Mouse (Mus musculus): ENCODE data around the gene Evi2b. TPM values are rescaled to one million over a fixed set of nuclear protein-coding genes. Genes with fewer than 3 reads are reported as not detected.

The Evi2b gene
- polyA plus RNA-seq, 1 experiment = 0.26 TPM

- TF ChIP-seq MAX (IDR thresholded peaks at IDR 0.05; ENCODE audit: low read depth) (peak; percentile 21), MYOD1 (IDR thresholded peaks at IDR 0.05; ENCODE audit: control insufficient read depth in 1 of 3, insufficient read length in 2 of 3, low read depth in 2 of 3) (peak in 1 of 3 experiments; percentile 27), MYOG (IDR thresholded peaks at IDR 0.05; ENCODE audit: control insufficient read depth in 1 of 3, insufficient read depth in 1 of 3, insufficient read length in 2 of 3, low read depth in 2 of 3) (no peak)
- Histone ChIP-seq H3K79me2 (ENCODE audit: control insufficient read depth, insufficient read depth) (peaks cover 8% of the 10 kb centered on the region), H3K4me2 (ENCODE audit: low read depth) (peak overlapping the region; percentile 62), H3K4me3 (no peak overlapping the region), H3K36me3 (ENCODE audit: control insufficient read depth, insufficient read depth) (peaks cover 12% of the 10 kb centered on the region), H3K27me3 (ENCODE audit: control insufficient read depth, insufficient read depth, insufficient read length) (no peaks in the 10 kb centered on the region), H3ac (ENCODE audit: control insufficient read depth, insufficient read length) (no peak overlapping the region)
Observed at GRCm38 (mm10) chr11:79533950-79534690, 10.6 kb upstream of the Evi2b start.

- Histone ChIP-seq H3ac (ENCODE audit: control insufficient read depth, insufficient read length) (no peak overlapping the region), H3K4me2 (ENCODE audit: low read depth) (no peak overlapping the region), H3K4me3 (no peak overlapping the region), H3K79me2 (ENCODE audit: control insufficient read depth, insufficient read depth) (peaks cover 10% of the 10 kb centered on the region), H3K27me3 (ENCODE audit: control insufficient read depth, insufficient read depth, insufficient read length) (no peaks in the 10 kb centered on the region), H3K36me3 (ENCODE audit: control insufficient read depth, insufficient read depth) (peaks cover 12% of the 10 kb centered on the region)
- TF ChIP-seq SRF (IDR thresholded peaks at IDR 0.05; ENCODE audit: control insufficient read depth, insufficient read length, low read depth) = no peak
- TF ChIP-seq MYOD1 (IDR thresholded peaks at IDR 0.05; ENCODE audit: control insufficient read depth in 1 of 3, insufficient read length in 2 of 3, low read depth in 2 of 3) = no peak
- no peak for TF ChIP-seq USF1 (IDR thresholded peaks at IDR 0.05; ENCODE audit: low read depth)
- no peak for TF ChIP-seq REST (IDR thresholded peaks at IDR 0.05; ENCODE audit: insufficient read depth, insufficient read length)
- TF ChIP-seq TCF3 (IDR thresholded peaks at IDR 0.05; ENCODE audit: insufficient read length, low read depth) = no peak
- TF ChIP-seq TCF12 (IDR thresholded peaks at IDR 0.05; ENCODE audit: insufficient read depth, poor library complexity, severe bottlenecking) = no peak
- TF ChIP-seq E2F4 (IDR thresholded peaks at IDR 0.05; ENCODE audit: insufficient read depth) = no peak
- TF ChIP-seq CEBPB (IDR thresholded peaks at IDR 0.05; ENCODE audit: insufficient read depth, poor library complexity, severe bottlenecking) = no peak
- no peak for TF ChIP-seq MYOG (IDR thresholded peaks at IDR 0.05; ENCODE audit: control insufficient read depth in 1 of 3, insufficient read depth in 1 of 3, insufficient read length in 2 of 3, low read depth in 2 of 3)
- no peak for TF ChIP-seq POLR2AphosphoS2 (IDR thresholded peaks at IDR 0.05; ENCODE audit: insufficient read length, low read depth)
- no peak for TF ChIP-seq POLR2A (IDR thresholded peaks at IDR 0.05; ENCODE audit: insufficient read length, low read depth)
Observed at GRCm38 (mm10) chr11:79533311-79533710, 9.7 kb upstream of the Evi2b start.

- peak overlapping the region; percentile 21 for H3K4me3 ChIP-seq
- peaks cover 17% of the 10 kb centered on the region for H3K36me3 ChIP-seq (ENCODE audit: control insufficient read depth, insufficient read depth)
- peaks cover 10% of the 10 kb centered on the region for H3K79me2 ChIP-seq (ENCODE audit: control insufficient read depth, insufficient read depth)
- no peak overlapping the region for H3ac ChIP-seq (ENCODE audit: control insufficient read depth, insufficient read length)
- H3K27me3 ChIP-seq (ENCODE audit: control insufficient read depth, insufficient read depth, insufficient read length) = no peaks in the 10 kb centered on the region
- no peak overlapping the region for H3K4me2 ChIP-seq (ENCODE audit: low read depth)
- no peak for TF ChIP-seq POLR2A (IDR thresholded peaks at IDR 0.05; ENCODE audit: insufficient read length, low read depth)
- TF ChIP-seq REST (IDR thresholded peaks at IDR 0.05; ENCODE audit: insufficient read depth, insufficient read length) = no peak
- TF ChIP-seq TCF3 (IDR thresholded peaks at IDR 0.05; ENCODE audit: insufficient read length, low read depth) = no peak
- TF ChIP-seq USF1 (IDR thresholded peaks at IDR 0.05; ENCODE audit: low read depth) = no peak
- no peak for TF ChIP-seq E2F4 (IDR thresholded peaks at IDR 0.05; ENCODE audit: insufficient read depth)
- no peak for TF ChIP-seq MYOG (IDR thresholded peaks at IDR 0.05; ENCODE audit: control insufficient read depth in 1 of 3, insufficient read depth in 1 of 3, insufficient read length in 2 of 3, low read depth in 2 of 3)
- TF ChIP-seq MAX (IDR thresholded peaks at IDR 0.05; ENCODE audit: low read depth) = no peak
- no peak for TF ChIP-seq POLR2AphosphoS2 (IDR thresholded peaks at IDR 0.05; ENCODE audit: insufficient read length, low read depth)
- TF ChIP-seq TCF12 (IDR thresholded peaks at IDR 0.05; ENCODE audit: insufficient read depth, poor library complexity, severe bottlenecking) = no peak
- TF ChIP-seq CEBPB (IDR thresholded peaks at IDR 0.05; ENCODE audit: insufficient read depth, poor library complexity, severe bottlenecking) = no peak
Observed at GRCm38 (mm10) chr11:79531485-79531884, 7.9 kb upstream of the Evi2b start.

GRCm38 (mm10) chr11:79530774-79531173 lies 7.2 kb upstream of the Evi2b start:
- peaks cover 10% of the 10 kb centered on the region for H3K79me2 ChIP-seq (ENCODE audit: control insufficient read depth, insufficient read depth)
- peak overlapping the region; percentile 94 for H3K4me2 ChIP-seq (ENCODE audit: low read depth)
- H3K27me3 ChIP-seq (ENCODE audit: control insufficient read depth, insufficient read depth, insufficient read length) = no peaks in the 10 kb centered on the region
- no peak overlapping the region for H3ac ChIP-seq (ENCODE audit: control insufficient read depth, insufficient read length)
- H3K36me3 ChIP-seq (ENCODE audit: control insufficient read depth, insufficient read depth) = peaks cover 23% of the 10 kb centered on the region
- TF ChIP-seq MYOD1 (IDR thresholded peaks at IDR 0.05; ENCODE audit: control insufficient read depth in 1 of 3, insufficient read length in 2 of 3, low read depth in 2 of 3) = peak in 1 of 3 experiments; percentile 51
- TF ChIP-seq POLR2AphosphoS2 (IDR thresholded peaks at IDR 0.05; ENCODE audit: insufficient read length, low read depth) = no peak
- H3K4me3 ChIP-seq = peak overlapping the region; percentile 21

- Histone ChIP-seq H3K79me2 (ENCODE audit: control insufficient read depth, insufficient read depth) (peaks cover 10% of the 10 kb centered on the region), H3K36me3 (ENCODE audit: control insufficient read depth, insufficient read depth) (peaks cover 27% of the 10 kb centered on the region), H3K4me3 (peak within 1 kb of the TSS; percentile 21), H3ac (ENCODE audit: control insufficient read depth, insufficient read length) (no peak within 1 kb of the TSS), H3K4me2 (ENCODE audit: low read depth) (peak within 1 kb of the TSS; percentile 94), H3K27me3 (ENCODE audit: control insufficient read depth, insufficient read depth, insufficient read length) (no peaks in the 10 kb centered on the region)
- TF ChIP-seq MYOD1 (IDR thresholded peaks at IDR 0.05; ENCODE audit: control insufficient read depth in 1 of 3, insufficient read length in 2 of 3, low read depth in 2 of 3) = peak; percentile 85 to 89 (median 88)
- TF ChIP-seq USF1 (IDR thresholded peaks at IDR 0.05; ENCODE audit: low read depth) = no peak
- no peak for TF ChIP-seq MYOG (IDR thresholded peaks at IDR 0.05; ENCODE audit: control insufficient read depth in 1 of 3, insufficient read depth in 1 of 3, insufficient read length in 2 of 3, low read depth in 2 of 3)
- peak; percentile 45 for TF ChIP-seq POLR2A (IDR thresholded peaks at IDR 0.05; ENCODE audit: insufficient read length, low read depth)
- no peak for TF ChIP-seq E2F4 (IDR thresholded peaks at IDR 0.05; ENCODE audit: insufficient read depth)
- TF ChIP-seq POLR2AphosphoS2 (IDR thresholded peaks at IDR 0.05; ENCODE audit: insufficient read length, low read depth) = no peak
- no peak for TF ChIP-seq SRF (IDR thresholded peaks at IDR 0.05; ENCODE audit: control insufficient read depth, insufficient read length, low read depth)
Observed at GRCm38 (mm10) chr11:79530333-79530761, 6.8 kb upstream of the Evi2b start, which contains the start of the genes Evi2 and Evi2a. Gene Evi2, minus strand, starts transcription at chr11:79530589. Gene Evi2a, minus strand, starts transcription at chr11:79530609.

Measured in myocyte (in vitro differentiated cells).